Mouse (Mus musculus) A20 (cell line): Measurements from ENCODE around the gene Nod1.

Source experiments
- DNase-seq: peaks from one replicate; pipeline ENCODE4 v3.0.0-alpha.2; 2011; ENCODE audit warnings: low read depth, low spot score

The Nod1 gene

DNA sequence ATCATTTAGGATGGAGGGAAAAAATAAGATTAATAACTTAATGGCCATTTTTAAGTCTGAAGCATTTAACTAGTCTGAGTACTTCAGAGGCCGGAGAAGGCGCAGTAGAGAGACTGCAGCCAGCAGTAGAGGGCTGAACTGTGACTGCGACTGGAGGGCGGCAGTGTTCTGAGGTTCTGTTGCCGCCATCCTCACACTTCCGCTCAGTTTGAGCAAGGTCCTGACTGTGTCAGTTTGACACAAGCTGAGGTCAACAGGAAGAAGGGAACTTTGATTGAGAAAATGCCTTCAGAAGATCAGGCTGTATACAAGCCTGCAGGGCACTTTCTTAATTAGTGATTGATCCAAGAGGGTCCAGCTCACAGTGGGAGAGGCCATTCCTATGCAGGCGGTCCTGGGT is 86.2 kb downstream of the Nod1 start:
- DNase-seq = no peak

DNA sequence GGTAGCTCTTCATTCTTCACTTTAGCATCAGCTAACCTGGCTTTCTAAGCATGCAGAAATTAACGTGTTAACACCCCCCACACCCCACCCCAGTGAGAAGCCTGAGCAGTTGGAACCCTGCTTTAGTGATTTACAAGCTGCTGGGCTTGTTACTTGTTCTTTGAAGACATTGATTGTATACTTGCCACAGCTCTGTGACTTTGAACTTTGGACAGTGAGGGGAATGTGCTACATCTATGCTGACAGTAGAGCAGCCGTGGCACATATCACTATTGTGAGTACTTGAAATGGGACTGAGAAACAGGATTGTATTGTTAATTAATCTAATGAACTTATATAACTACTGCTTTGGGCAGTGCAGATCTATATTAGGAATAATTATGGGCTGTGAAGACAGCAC is 89.0 kb downstream of the Nod1 start:
- no peak for DNase-seq

DNA sequence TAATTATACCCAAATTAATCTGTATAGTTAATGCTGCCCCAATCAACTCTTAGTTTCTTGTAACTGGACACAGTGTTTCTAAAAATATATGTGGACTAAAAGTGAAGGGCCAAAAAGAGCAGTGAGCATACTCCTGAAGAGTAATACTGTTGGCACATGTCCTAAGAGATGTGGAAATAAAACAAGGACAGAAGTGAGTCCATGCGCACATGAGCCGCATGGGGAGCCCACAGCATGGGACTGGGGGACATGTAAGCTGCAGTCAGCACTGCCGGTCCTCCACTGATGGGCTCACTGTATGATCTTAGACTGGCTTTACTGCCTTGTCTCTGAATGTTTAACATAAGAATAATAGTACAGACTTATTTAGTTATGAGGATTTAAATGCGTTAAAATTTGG is 92.3 kb downstream of the Nod1 start:
- DNase-seq = no peak

DNA sequence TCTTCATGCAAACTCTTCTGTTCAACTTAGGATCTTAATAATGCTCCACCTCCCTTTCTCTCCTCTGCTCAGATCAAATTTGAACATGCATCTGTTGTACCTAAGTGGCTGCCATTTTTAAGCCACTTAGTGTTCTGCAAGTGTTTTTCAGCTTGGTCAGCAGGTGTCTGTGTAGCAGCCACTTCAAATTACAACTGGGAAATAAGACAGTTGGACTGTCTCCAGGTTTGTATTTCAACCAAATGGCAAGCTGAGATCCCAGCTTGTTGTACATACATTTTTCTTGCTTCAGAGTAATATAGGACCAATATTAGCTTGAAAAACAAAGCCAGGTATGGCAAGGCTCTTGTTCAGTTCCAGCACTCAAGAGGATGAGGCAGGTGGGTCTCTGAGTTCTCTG is 93.9 kb downstream of the Nod1 start:
- DNase-seq = no peak

DNA sequence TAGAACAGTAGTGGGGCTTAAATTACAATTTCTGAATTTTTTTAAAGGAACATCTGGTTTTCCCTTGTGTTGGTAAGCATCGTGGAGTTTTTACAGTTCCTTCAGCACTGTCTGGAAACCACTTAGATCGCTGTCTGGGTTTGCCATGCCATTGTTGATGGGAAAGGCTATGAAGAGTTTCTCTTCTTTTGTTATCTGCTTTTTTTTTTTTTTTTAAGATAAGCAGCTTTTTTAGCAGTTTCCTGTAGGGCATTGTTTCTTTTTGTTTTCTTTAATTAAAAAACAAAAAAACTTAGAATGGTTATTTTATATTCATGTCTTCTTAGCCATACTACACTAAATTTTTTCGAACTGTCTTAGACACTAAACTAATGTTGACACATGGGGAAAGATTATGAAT is 94.8 kb downstream of the Nod1 start:
- DNase-seq = no peak

DNA sequence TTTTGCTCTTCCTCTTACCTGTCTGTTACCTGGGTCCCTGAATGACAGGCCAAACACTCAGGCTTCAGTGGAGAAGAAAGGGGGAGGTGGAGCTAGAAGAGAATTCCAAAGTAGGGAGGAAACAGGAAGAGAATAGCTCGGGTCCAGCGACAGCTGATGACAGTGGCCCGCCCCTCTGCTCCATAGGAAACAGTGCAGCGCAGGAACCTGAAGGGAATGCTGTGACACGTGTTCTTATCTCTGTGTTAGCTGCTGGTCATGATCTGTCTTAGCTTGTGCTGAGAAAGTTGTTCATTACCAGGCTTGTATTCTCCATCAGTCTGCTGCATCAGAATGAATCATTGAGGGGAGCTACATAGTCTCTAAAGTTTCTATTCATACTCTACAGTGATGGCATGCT is 95.6 kb downstream of the Nod1 start:
- no peak for DNase-seq
